Mouse (Mus musculus): ENCODE data around the gene Lamc2.

DNA sequence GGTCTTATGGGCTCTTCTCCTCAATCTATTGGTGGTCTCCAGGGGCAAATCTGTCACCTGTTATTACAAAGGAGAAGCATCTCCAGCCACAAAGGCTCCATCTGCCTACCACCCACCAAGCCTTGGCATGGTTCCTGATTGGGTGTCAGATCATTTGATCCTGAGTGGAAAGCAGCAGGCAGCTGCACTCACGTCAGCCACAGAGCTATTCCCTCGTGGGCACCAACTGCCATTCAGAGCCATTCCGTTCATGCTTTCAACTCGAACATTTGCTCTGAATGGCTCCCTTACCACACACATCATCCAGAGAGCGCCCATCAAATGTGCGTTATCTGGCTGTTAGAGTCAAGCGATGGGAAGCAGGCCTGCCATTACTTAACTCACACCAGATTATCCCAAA is 78.4 kb downstream of the Lamc2 start:
- TF ChIP-seq POLR2A (IDR thresholded peaks at IDR 0.05; ENCODE audit: borderline replicate concordance, extremely low read depth, low read depth, low read length) (no peak), CTCF (IDR thresholded peaks at IDR 0.05; ENCODE audit: insufficient read depth, low read length) (no peak)

All from lung, adult 2 months (tissue).